Mouse (Mus musculus) lung, postnatal 10 days (tissue): ENCODE results near the gene Stub1.

Experiments
- DNase-seq: peaks from one replicate; pipeline ENCODE4 v3.0.0; 2021

Gene Stub1

DNA sequence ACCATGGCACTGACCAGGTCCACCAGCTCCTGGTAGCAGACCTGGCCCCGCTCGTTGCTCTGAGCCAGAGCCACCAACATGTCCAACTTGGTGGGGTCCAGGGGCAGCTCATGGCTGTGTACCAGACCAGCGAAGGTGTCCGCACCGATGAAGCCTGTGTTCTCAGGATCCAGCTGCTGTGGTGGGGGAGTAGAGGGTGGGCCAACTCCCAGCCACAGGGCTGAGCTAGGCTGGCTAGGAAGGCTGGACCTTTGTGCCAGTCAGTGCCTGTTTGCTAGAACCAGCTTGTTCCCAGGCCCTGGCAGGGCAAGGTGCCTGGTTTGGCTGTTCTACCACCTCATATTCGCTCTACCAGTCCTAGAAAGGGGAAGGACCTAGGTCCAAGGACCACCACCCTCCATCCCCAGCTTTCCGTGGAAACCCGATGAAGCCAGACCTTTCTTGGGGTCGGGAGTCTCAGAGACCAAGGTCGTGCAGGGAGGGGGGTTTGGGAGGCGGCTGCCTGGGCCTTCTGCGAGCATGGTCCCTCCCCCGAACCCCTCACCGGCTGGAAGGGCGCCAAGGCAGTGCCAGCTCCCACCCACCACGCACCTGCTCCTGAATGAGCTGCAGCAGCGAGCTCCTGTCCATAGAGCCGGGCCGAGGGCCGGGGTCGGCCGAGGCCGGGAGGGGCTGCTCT lies 3.3 kb upstream of the Stub1 start:
- peak; percentile 33 for DNase-seq

DNA sequence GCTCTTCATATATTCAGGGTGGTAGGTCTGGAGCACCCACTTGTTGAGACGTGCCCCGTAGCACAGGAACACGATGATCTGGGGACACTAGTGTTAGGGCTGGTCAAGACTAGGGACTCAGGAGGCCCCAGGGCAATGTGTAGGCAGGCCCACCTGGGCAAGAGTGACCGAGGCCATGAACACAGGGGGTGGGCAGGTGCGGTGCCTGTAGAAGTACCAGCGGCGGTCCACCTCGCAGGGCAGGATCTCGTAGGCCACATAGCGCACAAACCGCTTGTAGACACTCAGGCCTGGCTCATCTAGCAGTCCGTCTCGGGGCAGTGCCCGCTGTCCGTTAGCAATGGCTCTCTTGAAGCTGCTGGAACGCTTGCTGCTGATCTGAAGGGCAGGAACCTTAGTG lies 2.6 kb upstream of the Stub1 start:
- no peak for DNase-seq

DNA sequence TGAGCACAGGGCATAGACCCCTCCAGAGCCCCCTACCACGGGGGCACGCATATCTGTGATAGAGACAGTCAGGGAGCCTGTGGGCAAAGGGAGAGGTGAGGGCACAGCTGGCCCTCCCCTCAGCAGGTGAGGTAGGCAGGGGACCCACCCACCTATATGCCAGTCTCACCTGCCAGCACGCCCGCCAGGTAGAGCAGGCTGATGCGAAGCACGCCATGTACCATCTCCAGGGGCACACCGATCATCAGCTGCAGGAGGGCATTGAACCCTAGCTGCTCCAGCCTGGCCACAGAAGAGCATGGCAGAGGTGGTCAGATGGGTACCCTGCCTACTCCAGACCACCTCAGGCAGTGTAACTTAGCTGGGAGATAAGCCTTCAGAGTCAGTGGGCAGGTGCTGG lies 2.1 kb upstream of the Stub1 start:
- no peak for DNase-seq

DNA sequence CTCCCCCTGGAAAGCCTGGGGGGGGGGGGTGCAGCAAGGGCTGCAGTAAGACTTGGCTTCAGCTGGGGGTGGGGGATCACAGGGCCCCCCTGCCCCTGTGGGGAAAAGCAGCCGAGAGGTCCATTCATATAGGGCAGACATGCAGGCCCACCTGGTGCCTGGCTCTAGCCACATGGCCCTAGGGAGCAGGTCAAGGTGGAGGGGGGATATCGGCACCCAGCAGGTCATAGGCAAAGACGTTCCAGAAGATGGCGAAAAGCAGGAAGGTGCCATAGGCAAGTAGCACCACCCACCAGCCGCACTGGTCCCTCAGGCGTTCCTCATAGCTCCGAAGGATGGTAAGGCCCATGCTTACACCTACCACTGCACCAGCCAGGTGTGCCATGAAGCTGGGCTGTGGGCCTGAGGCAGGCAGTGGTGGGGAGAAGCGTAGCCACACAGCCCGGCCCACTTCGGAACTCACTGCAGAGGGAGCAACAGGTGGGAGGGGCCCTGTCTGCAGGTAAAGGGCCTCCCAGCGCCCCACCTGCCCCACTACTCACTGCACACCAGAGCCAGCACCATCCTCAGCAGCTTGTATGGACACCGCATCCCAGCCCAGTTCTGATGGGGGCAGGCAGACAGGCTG lies 1.5 kb upstream of the Stub1 start:
- DNase-seq = no peak

DNA sequence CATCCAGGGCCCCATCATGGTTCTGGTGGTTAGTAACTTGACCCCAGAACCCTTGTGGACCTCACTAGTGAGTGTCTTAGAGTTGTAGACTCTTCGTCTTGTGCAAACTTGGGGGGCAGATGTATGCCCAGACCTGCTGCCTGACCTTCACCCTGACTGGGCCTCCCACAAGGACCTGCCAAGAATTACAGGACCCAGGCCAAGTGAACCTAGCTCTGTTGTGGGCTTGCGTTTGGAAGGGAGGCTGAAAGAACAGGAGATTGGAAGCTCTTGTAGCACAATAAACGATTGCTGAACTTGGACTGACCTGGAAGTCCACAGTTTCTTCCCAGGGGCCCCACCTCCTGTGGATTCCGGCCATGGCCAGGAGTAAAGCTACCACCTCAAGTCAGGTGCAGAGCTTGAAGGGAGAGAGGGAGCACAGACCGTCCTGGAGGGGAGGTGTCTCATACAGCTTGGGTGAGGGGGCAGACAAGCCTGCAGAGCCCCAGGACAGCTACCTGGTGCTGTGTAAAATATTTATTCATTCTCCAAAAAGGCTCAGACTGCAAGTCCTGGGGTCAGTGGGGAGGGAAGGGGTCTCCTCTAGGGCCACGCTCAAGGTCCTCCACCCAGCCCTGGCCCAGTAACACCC lies 874 bp upstream of the Stub1 start:
- DNase-seq = peak; percentile 35

DNA sequence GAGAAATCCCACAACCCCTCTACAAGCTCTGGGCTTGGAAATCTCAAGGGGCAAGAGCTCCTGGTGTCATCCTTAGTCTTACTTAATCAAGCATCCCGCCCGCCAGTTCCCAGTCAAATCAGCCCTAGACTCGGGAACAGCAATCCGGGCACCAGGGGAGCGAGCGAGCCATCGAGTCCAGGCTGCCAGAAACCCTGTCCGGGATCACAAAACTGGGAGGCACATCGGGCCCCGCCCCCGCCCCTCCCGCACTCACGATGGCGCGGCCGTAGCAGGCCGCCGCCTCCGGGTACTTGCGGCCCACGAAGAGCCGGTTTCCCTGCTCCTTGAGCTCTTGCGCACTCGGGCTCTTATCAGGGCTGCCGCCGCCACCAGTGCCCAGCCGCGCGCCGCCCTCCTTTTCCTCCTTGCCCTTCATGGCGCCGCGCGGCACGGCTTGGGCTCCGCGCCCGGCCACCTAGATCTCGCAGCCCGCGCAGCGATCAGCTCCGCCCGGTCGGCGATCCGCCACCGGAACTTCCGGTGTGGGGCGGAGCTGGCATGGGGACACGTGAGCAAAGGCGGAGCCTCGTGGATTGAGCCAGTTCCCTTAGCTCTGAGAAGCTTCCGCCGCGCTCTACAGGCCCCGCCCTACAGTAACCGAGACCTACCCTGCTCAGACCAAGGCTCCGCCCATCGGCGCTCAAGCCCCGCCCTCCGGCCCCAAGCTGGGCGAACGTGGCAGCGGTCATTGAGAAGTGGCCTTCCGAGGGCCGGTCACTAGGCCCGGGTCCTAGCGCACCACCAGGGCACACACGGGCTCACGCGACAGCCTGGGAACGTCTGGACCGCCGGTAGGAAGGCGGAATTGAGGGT lies 541 bp downstream of the Stub1 start:
- peak; percentile 100 for DNase-seq

DNA sequence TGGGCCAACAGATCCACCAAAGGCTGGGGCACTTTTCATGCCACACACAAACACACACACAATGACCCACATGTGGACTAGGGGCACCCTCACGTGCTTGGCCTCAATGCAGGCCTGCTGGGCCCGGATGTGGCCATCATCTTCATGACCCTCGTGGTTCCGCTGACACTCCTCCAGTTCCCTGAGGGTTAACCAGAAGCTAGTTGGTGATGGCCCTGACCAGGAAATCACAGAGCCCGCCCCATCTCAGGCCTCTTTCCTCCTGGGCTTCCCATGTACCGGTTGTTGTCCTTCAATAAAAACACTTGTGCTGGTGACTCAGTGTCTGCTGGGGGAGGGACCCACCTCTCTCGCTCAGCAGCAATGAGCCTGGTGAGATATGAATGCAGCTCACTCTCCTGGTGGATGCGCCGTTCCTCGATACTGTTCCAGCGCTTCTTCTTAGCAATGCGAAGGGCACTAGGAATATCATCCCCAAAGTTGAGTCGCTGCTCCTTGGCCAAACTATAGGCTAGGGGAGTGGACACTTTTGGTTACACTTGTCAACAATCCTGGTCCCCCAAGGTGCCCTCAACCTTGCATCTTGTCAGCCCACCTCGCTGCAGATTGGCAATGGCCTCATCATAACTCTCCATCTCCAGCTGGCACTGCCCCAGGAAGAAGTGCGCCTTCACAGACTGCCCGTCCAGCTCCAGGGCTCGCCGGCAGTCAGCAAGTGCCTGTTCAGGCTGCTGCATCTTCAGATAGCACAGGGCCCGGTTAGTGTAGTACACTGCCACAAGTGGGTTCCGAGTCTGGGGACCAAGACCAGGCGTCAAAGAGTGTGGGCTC lies 1.5 kb downstream of the Stub1 start:
- DNase-seq = peak; percentile 42

DNA sequence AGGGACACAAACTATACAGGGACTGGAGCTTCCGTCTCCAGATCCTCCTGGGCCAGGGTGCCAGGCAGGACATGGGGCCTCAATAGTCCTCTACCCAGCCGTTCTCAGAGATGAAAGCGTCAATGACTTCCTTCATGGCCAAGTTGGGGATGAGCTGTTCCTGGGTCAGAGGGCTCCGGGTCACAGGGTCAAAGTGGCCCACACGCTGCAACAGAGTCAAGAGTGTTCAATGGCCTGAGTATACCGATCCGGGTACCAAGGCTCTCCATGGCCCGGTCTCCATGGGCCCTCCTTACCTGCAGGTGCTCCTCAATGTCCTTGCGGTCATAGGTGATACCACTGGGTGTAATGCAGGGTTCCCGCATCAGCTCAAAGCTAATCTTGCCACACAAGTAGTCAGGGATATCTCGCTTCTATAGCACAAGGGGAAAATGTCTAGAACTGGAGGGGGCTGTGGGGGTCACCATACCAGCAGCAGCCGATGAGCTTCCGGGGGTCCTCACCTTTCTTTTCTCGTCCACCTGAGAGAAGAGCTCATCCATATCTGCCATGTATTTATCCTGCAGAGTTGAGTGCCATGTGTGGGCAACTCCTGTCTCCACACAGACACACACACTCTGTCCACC lies 2.3 kb downstream of the Stub1 start:
- DNase-seq = no peak

DNA sequence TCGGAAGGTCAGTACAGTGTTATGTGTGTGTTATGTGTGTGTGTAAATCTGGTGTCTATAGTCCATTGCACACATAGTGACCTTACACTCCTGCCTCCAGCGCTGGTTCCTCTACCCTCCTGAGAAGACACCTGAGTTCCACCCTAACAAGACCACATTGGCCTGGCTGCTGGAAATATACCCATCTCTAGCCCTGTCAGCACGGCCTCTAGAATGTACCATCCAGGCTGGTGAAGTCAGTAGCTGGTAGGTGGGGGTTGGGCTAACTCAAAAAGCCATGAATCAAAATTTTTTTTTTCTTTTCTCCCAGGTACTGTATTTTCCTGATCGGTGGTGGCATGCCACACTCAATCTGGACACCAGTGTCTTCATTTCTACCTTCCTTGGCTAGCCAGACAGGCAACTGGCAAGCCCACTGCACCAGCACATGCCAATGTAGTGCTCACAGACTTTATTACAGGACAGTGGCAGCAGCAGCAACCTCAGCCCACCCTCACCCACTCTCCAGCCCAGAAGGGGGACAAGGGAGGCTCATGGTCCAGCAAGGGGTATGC lies 2.9 kb downstream of the Stub1 start:
- no peak for DNase-seq

DNA sequence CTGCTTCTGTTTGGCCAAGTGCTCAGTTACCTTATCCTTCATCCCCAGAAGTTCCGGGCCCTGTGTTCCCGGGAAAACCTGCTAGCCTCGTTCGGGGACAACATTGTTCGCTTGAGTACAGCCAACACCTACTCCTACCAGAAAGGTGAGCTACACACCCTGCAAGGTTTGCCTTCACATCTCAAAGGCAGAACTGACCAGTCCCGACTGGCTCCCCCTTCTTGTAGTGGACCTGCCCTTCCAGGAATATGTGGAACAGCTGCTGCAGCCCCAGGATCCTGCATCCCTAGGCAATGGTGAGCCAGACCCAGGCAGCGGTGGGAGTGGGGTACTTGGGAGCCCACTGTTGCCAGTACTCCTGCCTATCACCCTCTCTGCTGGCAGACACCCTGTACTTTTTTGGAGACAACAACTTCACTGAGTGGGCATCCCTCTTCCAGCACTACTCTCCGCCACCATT lies 3.6 kb downstream of the Stub1 start:
- DNase-seq = no peak

DNA sequence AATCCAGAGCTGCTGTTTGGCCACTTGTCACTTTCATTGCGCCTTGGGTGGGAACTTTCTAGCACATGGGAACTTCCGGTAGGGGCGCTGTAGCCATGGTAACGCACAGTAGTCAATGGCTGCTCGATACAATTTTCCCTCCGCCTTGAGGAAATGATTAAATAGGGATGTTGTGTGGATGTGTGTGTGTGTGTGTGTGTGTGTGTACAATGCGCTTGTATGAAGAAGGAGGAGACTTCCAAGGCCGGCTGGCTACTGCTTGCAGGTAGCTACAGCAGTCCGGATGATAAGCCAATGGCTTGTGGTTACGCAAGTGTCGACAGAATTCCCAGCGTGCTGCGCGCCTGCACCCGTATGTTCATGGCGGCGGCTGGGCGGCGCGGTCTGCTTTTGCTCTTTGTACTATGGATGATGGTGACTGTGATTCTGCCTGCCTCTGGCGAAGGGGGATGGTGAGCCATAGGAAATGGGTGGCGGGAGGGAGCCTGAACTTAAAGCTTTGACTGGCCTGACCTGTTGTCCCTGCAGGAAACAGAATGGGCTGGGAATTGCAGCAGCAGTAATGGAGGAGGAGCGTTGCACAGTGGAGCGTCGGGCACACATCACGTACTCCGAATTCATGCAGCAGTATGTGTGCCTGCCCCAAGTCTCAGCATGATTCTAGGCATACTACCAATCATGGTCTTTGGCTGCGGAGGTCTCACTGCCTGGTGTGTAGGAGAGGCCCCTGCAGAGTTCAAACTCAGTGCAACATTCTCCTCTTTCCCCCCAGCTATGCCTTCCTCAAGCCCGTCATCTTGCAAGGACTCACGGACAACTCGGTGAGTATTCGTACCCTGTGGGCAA lies 4.3 kb downstream of the Stub1 start, which contains the start of gene Jmjd8:
TSS of gene Jmjd8 (plus strand) at position 156 of the 846 bp plus-strand sequence.
- DNase-seq = peak; percentile 81

DNA sequence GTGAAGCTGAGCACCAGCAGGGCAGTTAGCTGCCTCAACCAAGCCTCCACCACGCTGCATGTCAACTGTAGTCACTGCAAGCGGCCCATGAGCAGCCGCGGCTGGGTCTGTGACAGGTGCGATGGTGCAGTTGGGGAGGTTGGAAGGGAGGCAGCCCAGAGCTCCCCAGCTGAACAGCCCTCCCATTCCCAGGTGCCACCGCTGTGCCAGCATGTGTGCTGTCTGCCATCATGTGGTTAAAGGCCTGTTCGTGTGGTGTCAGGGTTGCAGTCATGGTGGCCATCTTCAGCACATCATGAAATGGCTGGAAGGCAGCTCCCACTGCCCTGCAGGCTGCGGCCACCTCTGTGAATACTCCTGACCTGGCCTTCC lies 5.0 kb downstream of the Stub1 start:
- DNase-seq = peak; percentile 17

DNA sequence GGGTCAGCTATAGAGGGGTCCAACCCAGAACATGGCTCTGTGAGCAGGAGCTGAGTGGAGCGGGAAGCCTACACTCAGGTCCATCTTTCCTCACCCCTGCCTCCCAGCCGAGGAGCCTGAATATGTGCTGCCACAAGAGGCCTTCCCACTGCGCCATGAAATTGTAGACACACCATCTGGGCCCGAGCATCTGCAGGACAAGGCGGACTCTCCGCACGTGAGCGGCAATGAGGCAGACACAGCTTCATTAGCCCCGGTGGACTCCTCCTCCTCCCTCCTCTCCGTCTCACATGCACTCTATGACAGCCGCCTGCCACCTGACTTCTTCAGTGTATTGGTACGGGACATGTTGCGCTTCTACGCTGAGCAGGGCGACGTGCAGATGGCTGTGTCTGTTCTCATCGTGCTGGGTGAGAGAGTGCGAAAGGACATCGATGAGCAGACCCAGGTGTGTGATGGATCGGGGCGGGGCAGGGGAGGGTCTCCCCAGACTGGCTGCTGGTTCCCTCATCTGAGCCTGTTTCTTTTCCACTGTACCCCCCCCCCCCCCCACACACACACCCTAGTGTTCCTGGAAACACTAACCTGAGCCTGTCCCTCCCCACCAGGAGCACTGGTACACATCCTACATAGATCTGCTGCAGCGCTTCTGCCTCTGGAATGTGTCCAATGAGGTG lies 5.5 kb downstream of the Stub1 start:
- DNase-seq = no peak

DNA sequence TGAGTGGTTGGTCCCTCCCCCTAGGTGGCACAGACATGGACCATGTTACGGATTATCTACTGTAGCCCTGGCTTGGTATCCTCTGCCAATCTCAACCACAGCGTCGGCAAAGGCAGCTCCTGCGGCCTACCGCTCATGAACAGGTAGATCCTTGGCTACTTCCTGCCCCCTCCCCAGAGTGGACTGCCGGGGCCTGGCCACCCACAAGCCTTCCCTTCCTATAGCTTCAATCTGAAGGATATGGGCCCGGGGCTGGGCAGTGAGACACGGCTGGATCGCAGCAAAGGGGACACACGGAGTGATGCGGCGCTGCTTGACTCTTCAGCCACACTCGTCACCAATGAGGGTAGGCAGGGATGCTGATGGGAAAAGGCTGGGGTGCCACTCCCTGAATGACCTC lies 6.2 kb downstream of the Stub1 start:
- DNase-seq = no peak

DNA sequence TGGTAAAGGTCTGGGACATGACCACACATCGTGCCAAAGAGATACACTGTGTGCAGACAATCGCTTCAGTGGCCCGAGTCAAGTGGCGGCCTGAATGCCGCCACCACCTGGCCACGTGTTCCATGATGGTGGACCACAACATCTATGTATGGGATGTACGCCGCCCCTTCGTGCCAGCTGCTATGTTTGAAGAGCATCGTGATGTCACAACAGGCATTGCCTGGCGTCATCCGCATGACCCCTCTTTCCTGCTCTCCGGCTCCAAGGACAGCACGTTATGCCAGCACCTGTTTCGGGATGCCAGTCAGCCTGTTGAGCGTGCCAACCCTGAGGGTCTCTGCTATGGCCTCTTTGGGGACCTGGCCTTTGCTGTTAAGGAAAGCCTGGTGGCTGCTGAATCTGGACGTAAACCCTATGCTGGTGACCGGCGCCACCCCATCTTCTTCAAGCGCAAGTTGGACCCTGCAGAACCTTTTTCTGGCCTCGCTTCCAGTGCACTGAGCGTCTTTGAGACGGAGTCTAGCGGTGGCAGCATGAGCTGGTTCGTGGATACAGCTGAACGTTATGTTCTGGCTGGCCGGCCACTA lies 7.1 kb downstream of the Stub1 start:
- no peak for DNase-seq

DNA sequence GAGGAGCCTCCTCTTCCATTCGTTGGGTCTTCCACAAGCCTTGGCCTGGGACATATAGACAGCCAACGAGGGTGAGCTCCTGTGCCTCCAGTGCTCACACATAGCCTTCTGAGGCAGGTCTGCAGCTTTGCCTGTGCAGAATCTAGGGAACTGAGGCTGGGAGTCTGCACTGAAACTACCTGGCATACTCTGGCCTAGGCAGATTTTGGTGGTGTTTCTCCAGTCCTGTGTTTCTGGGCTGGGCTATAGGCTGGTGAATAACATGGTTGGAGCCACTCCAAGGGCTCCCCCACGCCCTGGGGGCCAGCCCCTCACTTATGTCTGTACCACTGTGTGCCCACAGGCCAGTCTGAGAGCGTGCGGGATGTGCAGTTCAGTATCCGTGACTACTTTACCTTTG lies 7.9 kb downstream of the Stub1 start:
- DNase-seq = no peak

DNA sequence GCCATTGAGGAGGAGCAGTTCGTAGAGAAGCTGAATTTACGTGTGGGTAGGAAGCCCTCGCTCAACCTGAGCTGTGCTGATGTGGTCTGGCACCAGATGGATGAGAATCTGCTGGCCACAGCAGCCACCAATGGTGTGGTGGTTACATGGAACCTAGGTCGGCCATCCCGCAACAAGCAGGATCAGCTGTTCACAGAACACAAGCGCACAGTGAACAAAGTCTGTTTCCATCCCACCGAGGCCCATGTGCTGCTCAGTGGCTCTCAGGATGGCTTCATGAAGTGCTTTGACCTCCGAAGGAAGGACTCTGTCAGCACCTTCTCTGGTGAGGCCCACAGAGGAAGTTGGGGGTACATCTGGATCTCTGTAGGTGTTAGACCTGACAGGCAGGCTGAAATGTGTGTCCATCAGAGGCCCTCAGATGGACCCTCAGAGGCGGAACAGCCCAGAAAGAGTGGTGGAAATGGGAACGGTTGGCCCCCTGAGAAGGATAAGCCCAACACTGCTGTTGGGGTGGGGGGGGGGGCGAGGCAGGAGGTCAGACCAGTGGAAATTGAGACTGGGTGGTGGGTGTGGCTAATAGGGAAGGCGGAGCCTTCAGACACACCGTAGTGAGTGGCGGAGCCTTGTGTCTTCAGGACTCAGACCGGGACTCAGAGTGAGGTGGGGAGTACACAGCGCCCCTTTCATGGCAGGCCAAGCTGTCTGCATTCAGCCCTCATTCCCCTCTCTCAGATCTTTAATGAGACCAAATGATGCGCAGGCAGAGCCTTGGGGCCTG lies 8.7 kb downstream of the Stub1 start:
- DNase-seq = no peak

DNA sequence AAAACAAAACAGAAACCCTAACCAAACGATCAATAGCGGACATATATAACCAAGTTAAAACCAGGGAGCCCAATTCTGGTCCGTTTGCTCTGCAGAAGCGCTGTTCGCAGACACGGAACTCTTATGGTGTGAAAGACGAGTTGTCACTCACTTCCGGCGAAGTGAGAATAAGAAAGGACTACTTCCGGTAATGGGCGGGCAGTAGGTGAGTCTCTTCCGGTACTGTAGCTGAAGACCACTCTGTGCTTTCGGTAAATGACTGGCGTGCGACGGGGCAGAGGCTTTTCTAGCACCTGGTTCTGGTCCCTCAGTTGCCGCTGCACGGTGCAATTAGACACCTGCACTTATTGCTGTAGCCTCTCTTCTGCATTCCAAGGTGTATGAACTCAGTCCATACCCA lies 9.8 kb downstream of the Stub1 start, which contains the start of gene Wdr24:
TSS of gene Wdr24 (plus strand) at position 176 of the 400 bp plus-strand sequence.
- peak; percentile 89 for DNase-seq
